Mouse (Mus musculus) urinary bladder, postnatal 25 days (tissue): ENCODE data around the gene Psmd1.
A peak's percentile ranks its signal among the peaks of the same experiment; 100 is the strongest.

Experiments used
- DNase-seq: peaks from one replicate; pipeline ENCODE4 v3.0.0; 2022; ENCODE audit warnings: low spot score

Gene Psmd1

DNA sequence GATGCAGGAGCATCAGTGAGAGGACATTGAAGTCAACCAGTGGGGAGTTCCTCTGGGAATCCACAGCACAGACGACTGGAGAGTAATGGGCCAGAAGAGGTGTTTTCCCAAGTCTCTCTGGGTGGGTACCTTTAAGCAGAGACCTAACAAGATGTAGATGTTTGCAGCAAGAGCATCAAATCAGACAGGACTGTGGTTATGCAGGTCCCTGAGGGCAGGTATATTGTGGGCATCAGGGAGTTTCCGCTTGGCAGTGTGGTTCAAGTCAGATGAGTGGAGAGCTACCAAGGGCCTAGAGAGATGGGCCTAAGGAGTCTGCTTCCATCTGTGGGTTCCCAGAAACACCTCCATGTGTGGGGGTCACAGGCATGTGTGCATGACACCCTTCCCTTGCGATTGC is 91.9 kb downstream of the Psmd1 start:
- DNase-seq: no peak

DNA sequence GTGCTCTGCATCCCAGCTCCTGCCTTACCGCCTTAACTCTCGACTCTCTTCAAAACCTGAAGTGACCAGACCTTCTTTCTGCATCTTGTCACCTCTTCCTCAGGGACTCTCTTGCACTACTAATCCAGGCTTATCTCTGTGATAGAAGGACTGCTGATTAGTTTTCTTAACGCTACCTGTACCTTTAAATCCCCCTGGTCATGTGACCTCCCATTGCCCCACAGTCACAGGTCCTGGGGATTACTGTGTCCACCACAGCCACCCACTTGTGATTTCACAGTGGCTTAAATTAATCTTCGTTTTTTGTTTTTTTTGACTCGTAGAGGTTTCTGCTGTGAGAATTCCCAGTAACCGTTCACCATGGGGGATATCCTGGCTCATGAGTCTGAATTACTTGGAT is 92.4 kb downstream of the Psmd1 start:
- DNase-seq: no peak

DNA sequence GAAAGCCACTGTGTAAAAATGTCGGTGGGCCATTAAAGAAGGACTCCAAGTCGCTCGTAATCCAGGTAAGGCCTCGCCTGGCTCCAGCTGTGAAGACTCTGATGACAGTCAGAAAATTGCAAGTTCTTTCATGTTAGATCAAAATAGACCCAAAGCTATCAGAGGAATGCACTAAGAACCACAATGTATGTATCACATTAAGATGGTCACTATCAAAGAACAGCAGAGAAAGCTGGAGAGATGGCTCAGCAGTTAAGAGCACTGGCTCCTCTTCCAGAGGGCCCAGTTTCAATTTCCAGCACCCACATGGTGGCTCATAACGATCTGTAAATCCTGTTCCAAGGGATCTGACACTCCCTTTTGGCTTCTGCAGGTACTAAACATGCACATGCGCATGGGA is 95.9 kb downstream of the Psmd1 start:
- no peak for DNase-seq

DNA sequence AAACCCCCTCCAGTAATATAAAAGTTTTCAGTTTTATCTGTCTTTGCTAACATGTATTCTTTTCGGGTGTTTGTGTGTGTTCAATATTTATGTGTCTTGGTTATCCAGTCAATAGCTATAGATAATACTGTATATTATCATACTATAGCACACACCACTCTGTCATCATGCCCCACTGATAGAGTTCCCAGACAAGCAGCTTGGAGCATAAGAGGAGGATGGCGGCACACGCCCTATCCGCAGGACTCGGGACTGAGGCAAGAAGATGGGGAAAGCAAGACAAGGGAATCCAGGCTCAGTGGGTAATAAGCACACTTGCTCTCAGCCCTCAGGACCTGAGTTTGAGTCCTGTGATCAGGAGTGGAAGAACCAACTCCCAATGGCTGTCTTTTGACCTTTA is 96.3 kb downstream of the Psmd1 start:
- DNase-seq: no peak

DNA sequence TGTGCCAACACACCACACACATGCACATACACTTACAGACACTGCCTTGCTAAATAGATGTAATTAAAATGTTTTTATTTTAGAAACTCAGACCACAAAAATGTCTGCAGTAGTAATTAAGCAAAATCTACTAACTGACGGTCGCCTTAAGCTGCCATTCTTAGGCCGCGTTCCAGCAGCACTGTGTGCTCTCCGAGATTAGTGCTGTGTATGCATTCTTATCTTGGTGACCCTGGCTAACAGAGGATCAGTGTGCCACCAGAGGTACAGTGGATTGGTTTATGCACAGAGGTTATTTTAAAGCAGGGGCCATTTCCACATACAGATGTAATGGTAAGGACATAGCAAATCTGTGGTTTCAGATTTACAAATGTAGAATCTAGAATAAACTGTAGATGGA is 96.9 kb downstream of the Psmd1 start:
- no peak for DNase-seq

DNA sequence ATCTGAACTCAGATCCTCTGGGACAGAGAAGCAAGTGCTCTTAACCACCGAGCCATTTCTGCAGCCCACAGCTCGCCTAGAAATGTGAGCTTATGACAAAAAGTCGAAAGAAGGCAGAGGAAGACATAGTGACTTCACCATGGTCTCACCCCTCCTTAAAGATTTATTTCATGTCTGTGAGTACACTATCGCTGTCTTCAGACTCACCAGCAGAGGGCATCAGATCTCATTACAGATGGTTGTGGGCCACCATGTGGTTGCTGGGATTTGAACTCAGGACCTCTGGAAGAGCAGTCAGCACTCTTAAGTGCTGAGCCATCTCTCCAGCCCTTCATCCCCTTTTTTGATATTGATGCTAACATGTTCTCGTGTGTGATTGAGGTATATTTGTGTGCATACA is 110.4 kb downstream of the Psmd1 start:
- DNase-seq: no peak

DNA sequence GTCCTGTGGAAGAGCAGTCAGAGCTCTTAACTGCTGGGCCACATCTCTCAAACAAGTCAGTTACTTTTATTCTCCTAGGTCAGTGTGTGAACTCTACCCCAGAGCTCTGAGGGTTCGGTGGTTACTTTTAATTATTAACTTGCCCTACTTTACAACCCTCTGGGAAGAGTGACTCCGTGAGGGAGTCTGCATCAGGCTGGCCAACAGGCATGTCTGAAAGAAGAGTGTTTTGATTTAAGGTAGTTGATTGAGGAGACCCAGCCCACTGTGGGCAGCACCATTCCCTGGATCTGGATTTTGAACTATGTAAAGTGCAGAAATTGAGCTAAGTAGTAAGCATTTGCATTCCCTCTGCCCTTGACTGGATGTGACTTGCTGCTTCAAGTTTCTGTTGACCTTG is 111.9 kb downstream of the Psmd1 start:
- no peak for DNase-seq

DNA sequence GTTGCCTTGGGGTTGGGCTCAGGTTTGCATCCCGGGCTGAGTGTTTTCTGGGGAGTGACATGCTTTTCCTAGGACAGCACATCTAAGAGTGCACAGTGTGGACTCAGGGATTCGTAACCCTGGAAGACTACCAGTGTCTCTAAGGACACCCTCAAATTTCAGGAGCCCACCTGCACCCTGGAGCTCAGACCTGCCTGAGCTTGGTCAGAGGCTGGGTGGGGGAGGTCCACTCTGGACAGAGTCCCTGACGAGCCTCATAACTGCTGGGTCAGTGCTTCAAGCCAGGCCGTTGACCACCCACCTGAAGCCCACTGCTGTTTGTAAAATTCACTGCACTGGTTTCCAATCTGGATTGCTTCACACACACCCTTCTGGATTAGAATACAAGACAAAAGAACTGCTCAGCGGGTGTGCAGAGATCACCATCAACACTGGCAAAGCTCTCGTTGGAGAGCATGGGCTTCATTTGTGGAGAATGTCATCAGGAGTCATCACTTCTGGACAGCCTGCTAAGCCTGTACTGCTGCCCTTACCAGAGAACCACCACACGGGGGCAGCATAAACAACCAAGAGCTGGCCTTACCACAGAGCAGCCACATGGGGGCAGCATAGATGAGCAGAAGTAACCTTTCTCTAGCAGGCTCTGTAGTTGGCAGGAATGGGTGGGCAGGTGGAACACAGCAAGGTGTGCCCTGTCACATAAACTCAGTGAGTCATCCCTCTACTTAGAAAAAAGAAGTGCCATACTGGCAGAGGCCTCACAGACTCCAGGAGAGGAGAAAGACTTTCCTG is 114.5 kb downstream of the Psmd1 start:
- peak; percentile 83 for DNase-seq

DNA sequence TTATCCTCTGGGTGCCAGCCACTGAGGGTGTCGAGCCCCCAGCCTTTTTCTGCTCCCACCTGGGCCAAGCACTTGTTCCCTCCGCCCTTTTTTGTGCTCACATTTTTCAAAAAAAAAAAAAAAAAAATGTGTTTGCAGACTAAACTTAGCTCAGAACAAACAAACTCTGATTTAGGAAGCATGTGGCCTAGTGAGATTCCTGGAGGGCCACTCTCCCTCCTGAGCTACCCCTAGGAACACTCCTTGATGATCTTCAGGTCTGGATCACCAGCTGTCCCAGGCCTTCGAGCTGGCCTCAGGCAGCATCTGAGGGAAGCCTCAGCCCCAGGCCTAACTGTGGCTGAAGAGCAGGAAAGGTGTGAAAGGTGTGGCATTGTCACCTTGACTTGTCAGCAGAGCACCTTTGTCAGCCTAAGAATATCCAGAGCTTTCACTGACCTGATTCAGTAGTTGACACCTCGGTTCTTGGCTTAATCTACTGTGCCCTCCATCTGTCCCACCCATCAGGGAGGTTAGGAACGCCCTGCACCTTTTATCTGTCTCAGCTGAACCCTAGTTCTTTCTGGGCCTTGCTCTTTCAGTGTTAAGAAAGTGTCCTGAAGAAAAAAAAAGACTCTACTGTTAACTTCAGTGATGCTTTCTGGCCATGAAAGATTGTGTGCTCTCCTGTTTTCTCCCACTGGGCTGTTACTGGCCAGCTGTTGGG is 118.0 kb downstream of the Psmd1 start:
- no peak for DNase-seq

DNA sequence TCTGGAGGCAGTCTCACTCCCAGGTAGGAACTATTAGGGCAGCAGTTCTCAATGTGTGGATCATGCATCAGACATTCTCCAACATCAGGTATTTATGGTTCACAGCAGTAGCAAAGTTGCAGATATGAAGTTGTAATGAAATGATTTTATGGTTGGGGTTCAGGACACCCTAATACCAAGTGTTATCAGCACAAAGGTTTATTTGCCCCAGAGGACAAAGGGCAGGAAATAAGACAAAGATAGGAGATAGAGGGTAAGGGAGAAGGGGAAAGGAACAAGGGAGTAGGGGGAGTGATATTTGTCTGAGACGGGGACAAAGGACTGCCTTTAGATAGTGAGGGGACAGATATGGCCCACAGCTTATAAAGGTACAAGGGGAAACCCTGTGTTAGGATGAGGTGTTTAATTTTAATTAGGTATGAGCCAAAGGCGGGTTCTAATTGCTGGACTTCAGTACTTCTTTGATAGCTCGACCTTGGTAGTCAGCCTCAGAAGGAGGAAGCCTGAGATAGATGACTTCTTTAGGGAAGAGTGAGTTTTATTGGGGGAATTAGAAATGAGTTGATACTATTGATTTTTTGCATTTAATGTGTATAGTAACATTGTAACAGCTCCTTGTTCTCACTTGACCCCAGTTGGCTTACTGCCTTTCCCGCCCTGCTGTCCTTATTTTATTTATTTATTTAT is 119.5 kb downstream of the Psmd1 start:
- DNase-seq: no peak

DNA sequence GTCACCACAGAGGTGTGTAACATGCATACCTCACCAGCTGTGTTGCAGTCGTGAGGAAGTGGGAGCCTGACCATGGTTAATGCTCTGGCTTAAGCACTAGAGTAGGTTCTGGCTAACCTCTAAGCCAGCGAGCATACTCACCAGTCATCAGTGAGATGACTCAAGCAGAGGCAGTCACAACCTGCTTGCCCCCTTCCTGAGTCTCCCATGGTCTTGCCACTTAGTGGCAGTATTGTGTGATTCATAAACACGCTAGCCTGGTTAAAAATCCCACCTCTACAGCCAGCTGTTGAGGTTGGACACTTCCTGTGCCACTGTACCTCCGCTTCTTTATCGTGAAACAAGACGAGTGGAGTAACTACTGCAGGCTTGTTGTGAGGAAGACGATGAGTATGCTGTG is 122.6 kb downstream of the Psmd1 start:
- DNase-seq: no peak

DNA sequence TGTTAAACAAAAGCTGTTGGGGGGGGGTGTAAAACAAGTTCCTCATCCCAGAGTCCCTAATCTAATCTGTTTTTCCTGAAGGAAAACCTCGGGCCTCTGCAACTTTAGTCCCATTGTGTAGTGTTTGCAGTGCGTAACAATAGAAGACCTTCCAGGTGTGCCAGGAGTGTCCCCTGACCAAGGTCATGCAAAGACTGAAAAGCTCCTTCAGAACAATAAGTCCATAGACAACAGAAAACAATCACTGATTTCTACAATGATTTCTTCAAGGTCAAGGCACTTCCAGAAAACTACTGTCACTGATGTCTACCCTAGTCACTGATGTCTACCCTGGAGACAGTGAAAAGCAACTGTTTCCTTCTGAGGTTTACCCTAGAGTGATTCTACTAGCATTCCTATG is 123.7 kb downstream of the Psmd1 start:
- no peak for DNase-seq

DNA sequence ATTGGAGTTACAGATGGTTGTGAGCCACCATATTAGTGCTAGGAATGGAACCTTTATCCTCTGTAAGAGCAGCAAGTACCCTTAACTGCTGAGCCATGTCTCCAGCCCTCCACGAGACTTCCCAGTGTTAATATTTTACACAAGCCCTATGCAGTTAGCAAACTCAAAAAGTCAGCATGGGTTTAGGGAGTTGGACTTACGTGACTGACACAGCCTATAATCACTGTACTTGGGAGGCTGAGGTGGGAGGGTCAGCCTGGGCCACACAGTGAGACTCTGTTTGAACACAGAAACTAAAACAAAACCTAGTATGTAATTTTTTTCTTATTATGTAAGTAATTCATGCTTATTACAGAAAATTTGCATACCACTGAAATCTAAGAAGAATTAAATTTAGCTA is 124.1 kb downstream of the Psmd1 start:
- DNase-seq: no peak
